Mouse (Mus musculus) hematopoietic multipotent progenitor cell, adult 10-12 weeks (in vitro differentiated cells): Measurements from ENCODE around the gene Vmn2r114. TPM values are rescaled to one million over a fixed set of nuclear protein-coding genes. Genes with fewer than 3 reads are reported as not detected.

Experiments
- polyA plus RNA-seq: library from polyadenylated mRNA; stranded (reverse); fragments of >175 nt; gene quantifications from 2 replicates; pipeline ENCODE4 v1.2.3, GENCODE M21; 2012; ENCODE audit warnings: low replicate concordance

Gene Vmn2r114
- polyA plus RNA-seq: not detected in 2 replicates

DNA sequence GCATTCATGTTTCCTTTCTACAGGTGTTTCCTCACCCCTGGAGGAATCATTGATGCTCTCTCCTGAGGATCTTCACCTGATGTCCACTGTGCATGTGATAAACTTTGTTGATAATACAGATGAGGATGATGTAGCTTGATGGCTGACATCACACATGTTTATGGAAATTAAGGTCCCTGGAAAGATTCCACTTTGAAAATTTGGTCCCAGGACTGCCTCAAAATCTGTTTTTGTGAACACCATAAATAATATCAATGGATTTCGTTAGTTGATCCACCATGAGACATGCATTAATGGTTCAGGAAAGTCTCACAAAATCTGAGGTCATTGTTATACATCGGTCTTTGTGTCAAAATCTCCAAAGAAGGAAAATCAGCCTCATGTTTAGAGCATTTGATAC is at the start of gene Vmn2r114:
Vmn2r114 (minus strand) TSS at position 101 of the 400 bp plus-strand sequence.

DNA sequence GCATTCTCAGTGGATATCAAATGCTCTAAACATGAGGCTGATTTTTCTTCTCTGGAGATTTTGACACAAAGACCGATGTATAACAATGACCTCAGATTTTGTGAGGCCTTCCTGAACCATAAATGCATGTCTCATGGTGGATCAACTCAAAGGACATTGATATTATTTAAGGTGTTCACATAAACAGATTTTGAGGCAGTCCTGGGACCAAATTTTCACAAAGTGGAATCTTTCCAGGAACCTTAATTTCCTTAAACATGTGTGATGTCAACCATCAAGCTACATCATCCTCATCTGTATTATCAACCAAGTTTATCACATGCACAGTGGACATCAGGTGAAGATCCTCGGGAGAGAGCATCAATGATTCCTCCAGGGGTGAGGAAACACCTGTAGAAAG is 31.1 kb upstream of the Vmn2r114 start, which contains the start of gene Vmn2r115:
Vmn2r115 (plus strand) TSS at position 301 of the 400 bp plus-strand sequence.

Other genes starting within 250 kb of the Vmn2r114 start
- 1.2 and 1.4 TPM in 2 replicates for gene Zfp40, start 119.3 kb downstream of the Vmn2r114 start, polyA plus RNA-seq
- not detected in 2 replicates for gene Vmn2r115, start 31.2 kb upstream of the Vmn2r114 start, polyA plus RNA-seq
- gene Vmn2r116, start 72.1 kb upstream of the Vmn2r114 start, polyA plus RNA-seq: not detected in 2 replicates
- gene Vmn2r117, start 167.2 kb upstream of the Vmn2r114 start, polyA plus RNA-seq: not detected in 2 replicates